Mouse (Mus musculus) embryonic facial prominence, embryonic 14.5 days (tissue): ENCODE measurements around the gene Marc2. TPM values are rescaled to one million over a fixed set of nuclear protein-coding genes. Genes with fewer than 3 reads are reported as not detected.

Experiments used
- ATAC-seq: fragments of 200-750 bp; cut with Nextera tagmentation; 2 replicates; pipeline ENCODE4 v1.8.0; 2017; ENCODE audit warnings: low read depth, moderate number of reproducible peaks, moderate TSS enrichment
- DNase-seq: peaks from one replicate; pipeline ENCODE4 v3.0.0-alpha.2; 2015; ENCODE audit warnings: low spot score
- H3K27ac ChIP-seq: fragments of 300-500 bp; sonication (generic); replicated peaks from 2 replicates; pipeline ENCODE4 v1.5.1; 2014; ENCODE audit warnings: low read depth, mild to moderate bottlenecking, low read length, moderate library complexity
- H3K27me3 ChIP-seq: fragments of 300-500 bp; sonication (generic); replicated peaks from 2 replicates; pipeline ENCODE4 v1.6.1; 2014; ENCODE audit warnings: low read length; ENCODE audit not compliant: control insufficient read depth, insufficient read depth
- H3K36me3 ChIP-seq: fragments of 300-500 bp; sonication (generic); 2 replicates; pipeline ENCODE4 v1.6.1; 2014; ENCODE audit warnings: low read length, mixed read lengths; ENCODE audit not compliant: control insufficient read depth, insufficient read depth
- H3K4me1 ChIP-seq: fragments of 300-500 bp; sonication (generic); 2 replicates; pipeline ENCODE4 v1.6.1; 2014; ENCODE audit warnings: antibody characterized with exemption, low read length; ENCODE audit not compliant: control insufficient read depth, insufficient read depth
- H3K4me2 ChIP-seq: fragments of 300-500 bp; sonication (generic); 2 replicates; pipeline ENCODE4 v1.6.1; 2014; ENCODE audit warnings: low read depth, mild to moderate bottlenecking, low read length, moderate library complexity, mixed read lengths
- H3K4me3 ChIP-seq: fragments of 300-500 bp; sonication (generic); 2 replicates; pipeline ENCODE4 v1.5.1; 2014; ENCODE audit warnings: low read depth, mild to moderate bottlenecking, low read length
- H3K9ac ChIP-seq: fragments of 300-500 bp; sonication (generic); 2 replicates; pipeline ENCODE4 v1.6.1; 2014; ENCODE audit warnings: low read depth, mild to moderate bottlenecking, low read length, moderate library complexity, mixed read lengths
- H3K9me3 ChIP-seq: fragments of 300-500 bp; sonication (generic); 2 replicates; pipeline ENCODE4 v1.6.1; 2016; ENCODE audit warnings: low read length; ENCODE audit not compliant: control insufficient read depth
- WGBS: fragments of 180-500 bp; shearing (Covaris S2); extraction: QIAGEN DNeasy Blood & Tissue Kit; methylation state at CpG from one replicate; pipeline ENCODE4 v1.1.7; 2014; 5-methylcytosine and 5-hydroxymethylcytosine counted together
- microRNA counts: library from miRNA; unstranded; fragments of <30 nt; microRNA quantifications from one replicate; lab custom pipeline; 2017
- microRNA-seq: library from miRNA; unstranded; fragments of <30 nt; microRNA quantifications from one replicate; pipeline ENCODE4, GENCODE M21; 2016; ENCODE audit warnings: borderline number of aligned reads
- polyA plus RNA-seq: library from polyadenylated mRNA; unstranded; fragments of >200 nt; fragmentation: Nextera tagmentation; extraction: Ambion mirVana; gene quantifications from 2 replicates; pipeline ENCODE4 v1.2.1, GENCODE M21; 2014

The Marc2 gene
- polyA plus RNA-seq, 1 experiment from 2014 or later = 218 TPM

DNA sequence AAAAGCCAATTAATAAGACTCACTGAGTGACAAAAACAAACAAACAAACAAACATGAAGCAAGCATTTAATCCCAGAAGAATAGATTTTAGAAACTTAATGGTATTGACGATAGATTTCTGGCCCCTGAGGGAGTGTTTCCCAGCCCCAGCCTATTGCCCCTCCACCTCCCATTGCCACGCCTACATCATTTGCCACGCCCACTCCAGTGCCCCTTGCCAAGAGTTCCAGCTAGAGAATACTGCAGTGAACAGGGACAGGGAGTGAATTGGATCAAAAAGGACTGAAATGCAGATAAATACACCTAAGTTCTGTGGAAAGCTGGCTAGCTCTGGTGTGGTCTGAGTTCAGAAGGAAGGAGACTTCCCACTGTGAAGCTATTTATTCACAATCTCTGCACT is 82.4 kb downstream of the Marc2 start:
- H3K4me3 ChIP-seq = no peak overlapping the region
- no peaks in the 10 kb centered on the region for H3K9me3 ChIP-seq
- H3K9ac ChIP-seq = no peak overlapping the region
- ATAC-seq (no peak), DNase-seq (no peak)
- 38% methylated on average over 3 of the region's 3 CpGs for WGBS
- no peaks in the 10 kb centered on the region for H3K27me3 ChIP-seq
- no peaks in the 10 kb centered on the region for H3K4me1 ChIP-seq
- no peak overlapping the region for H3K4me2 ChIP-seq
- H3K36me3 ChIP-seq = no peaks in the 10 kb centered on the region
- no peak overlapping the region for H3K27ac ChIP-seq

MicroRNA genes within 50 kb of the gene (microRNA counts, 519-probe panel; counts per million panel counts)
- microRNA mmu-miR-1981 (lab: Ali Mortazavi, UCI) = 2,980 counts per million, percentile 69 among the panel's probes with 10 or more counts

Small RNA genes within 50 kb of the gene (microRNA-seq; reads per million reads assigned to microRNA genes)
- gene Mir1981 = 100 reads per million, percentile 52 among the genes with 10 or more reads in this experiment

Other genes with a start within 250 kb of the Marc2 start
- gene Hlx, start 113.8 kb downstream of the Marc2 start, polyA plus RNA-seq = 13.7 and 14.4 TPM in 2 replicates
- gene Marc1, start 35.1 kb downstream of the Marc2 start, polyA plus RNA-seq = 0.08 and 0.24 TPM in 2 replicates
- gene C130074G19Rik, start 36.8 kb upstream of the Marc2 start, polyA plus RNA-seq = 2.3 and 2.7 TPM in 2 replicates
- 4.0 and 4.1 TPM in 2 replicates for gene Mark1, start 153.1 kb upstream of the Marc2 start, polyA plus RNA-seq